Mouse (Mus musculus): ENCODE data around the gene Slc26a6.

Gene Slc26a6

DNA sequence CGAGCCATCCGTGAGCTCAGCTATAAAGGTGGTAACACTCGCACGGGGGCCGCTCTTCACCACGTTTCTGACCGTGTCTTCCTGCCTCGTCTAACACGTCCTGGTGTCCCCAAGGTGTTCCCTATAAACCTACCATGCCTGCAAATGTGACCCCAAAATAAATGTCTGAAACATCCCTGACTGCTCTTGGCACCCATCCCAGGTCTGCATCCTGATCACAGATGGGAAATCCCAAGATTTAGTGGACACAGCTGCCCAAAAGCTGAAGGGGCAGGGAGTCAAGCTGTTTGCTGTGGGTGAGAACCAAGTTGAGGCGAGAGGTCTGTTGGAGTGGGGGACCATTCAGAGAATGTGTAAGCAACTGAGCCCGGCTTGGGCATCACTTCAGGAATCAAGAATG, 102.2 kb downstream of the Slc26a6 start:
- no peak for DNase-seq (ENCODE audit: low read depth, low spot score)

DNA sequence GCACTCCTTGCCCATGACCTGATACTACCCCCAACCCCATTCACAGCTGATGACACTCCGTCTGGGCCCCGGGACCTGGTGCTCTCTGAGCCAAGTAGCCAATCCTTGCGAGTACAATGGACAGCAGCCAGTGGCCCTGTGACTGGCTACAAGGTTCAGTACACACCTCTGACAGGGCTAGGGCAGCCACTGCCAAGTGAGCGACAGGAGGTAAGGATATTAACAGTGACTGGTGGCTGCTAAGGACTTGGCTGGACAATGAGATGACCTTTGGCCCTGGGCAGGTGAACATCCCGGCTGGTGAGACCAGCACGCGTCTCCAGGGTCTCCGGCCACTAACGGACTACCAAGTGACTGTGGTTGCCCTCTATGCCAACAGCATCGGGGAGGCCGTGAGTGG, 102.8 kb downstream of the Slc26a6 start:
- no peak for DNase-seq (ENCODE audit: low read depth, low spot score)
